Mouse (Mus musculus): ENCODE results near the gene Gm21964.

The Gm21964 gene

GRCm38 (mm10) chr8:110100907-110101306, at the start of gene Gm21964:
TSS of gene Gm21964 (plus strand) at chr8:110101207.
- DNase-seq = no peak

- DNase-seq = no peak
Observed at GRCm38 (mm10) chr8:110051208-110051607, 49.8 kb upstream of the Gm21964 start.

- no peak for DNase-seq
Observed at GRCm38 (mm10) chr8:110058207-110058606, 42.8 kb upstream of the Gm21964 start.

- DNase-seq = no peak
Observed at GRCm38 (mm10) chr8:110064161-110064560, 36.8 kb upstream of the Gm21964 start.

GRCm38 (mm10) chr8:110064606-110065365, 36.2 kb upstream of the Gm21964 start:
- DNase-seq = peak in 1 of 2 experiments; percentile 22

- DNase-seq = no peak
Observed at GRCm38 (mm10) chr8:110065676-110066075, 35.3 kb upstream of the Gm21964 start.

GRCm38 (mm10) chr8:110069706-110070105, 31.3 kb upstream of the Gm21964 start:
- DNase-seq = no peak

GRCm38 (mm10) chr8:110071600-110071999, 29.4 kb upstream of the Gm21964 start:
- peak; percentile 57 to 72 for DNase-seq

GRCm38 (mm10) chr8:110074496-110074895, 26.5 kb upstream of the Gm21964 start:
- DNase-seq = no peak

GRCm38 (mm10) chr8:110079282-110080221, 21.5 kb upstream of the Gm21964 start, which contains the start of gene Zfp612:
TSS of gene Zfp612 (plus strand) at chr8:110079746.
- peak; percentile 82 to 91 for DNase-seq

- DNase-seq = peak in 1 of 2 experiments; percentile 15
Observed at GRCm38 (mm10) chr8:110082416-110083105, 18.4 kb upstream of the Gm21964 start.

GRCm38 (mm10) chr8:110091869-110092268, 9.1 kb upstream of the Gm21964 start:
- no peak for DNase-seq

GRCm38 (mm10) chr8:110101676-110102075, 669 bp downstream of the Gm21964 start:
- no peak for DNase-seq

GRCm38 (mm10) chr8:110102653-110103052, 1.6 kb downstream of the Gm21964 start, which contains the start of gene Gm17720:
TSS of gene Gm17720 (minus strand) at chr8:110102753.
- DNase-seq = no peak

GRCm38 (mm10) chr8:110119715-110120114, 18.7 kb downstream of the Gm21964 start:
- DNase-seq = peak; percentile 69 to 72

- peak; percentile 87 to 89 for DNase-seq
Observed at GRCm38 (mm10) chr8:110130537-110130936, 29.5 kb downstream of the Gm21964 start.

- no peak for DNase-seq
Observed at GRCm38 (mm10) chr8:110134236-110134635, 33.2 kb downstream of the Gm21964 start.

GRCm38 (mm10) chr8:110135515-110135914, 34.5 kb downstream of the Gm21964 start:
- no peak for DNase-seq

GRCm38 (mm10) chr8:110140156-110140555, 39.1 kb downstream of the Gm21964 start:
- DNase-seq = no peak

GRCm38 (mm10) chr8:110140770-110141169, 39.8 kb downstream of the Gm21964 start:
- peak; percentile 40 to 50 for DNase-seq

- DNase-seq = peak; percentile 69 to 80
Observed at GRCm38 (mm10) chr8:110145538-110145937, 44.5 kb downstream of the Gm21964 start.

- no peak for DNase-seq
Observed at GRCm38 (mm10) chr8:110152951-110153350, 51.9 kb downstream of the Gm21964 start.

Measured in cerebellum, adult 18-20 months (tissue).